Mouse (Mus musculus): ENCODE data around the gene E130308A19Rik.

Gene E130308A19Rik

DNA sequence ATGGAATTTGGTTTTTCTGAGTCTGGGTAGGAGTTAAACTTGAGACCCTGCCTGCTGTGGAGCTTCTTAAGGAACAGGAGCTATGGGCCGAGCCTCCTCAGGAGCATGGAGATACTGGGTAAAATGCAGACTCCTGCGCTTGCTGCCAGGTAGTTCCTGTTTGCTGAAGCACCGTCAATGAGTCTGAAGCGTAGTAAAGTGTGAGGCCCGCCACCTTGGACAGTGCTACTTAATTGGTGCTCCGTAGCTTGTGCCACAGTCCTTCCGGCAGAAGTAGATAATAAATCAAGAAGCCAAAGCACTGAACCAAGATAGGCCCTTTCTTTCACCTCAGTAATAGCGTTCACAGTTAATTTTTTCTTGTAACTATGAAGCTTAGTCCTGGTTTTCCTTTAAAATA lies 92.5 kb downstream of the E130308A19Rik start:
- no peaks in the 10 kb centered on the region for H3K36me3 ChIP-seq (ENCODE audit: control insufficient read depth, insufficient read depth, low read length, poor library complexity, severe bottlenecking)
- no peaks in the 10 kb centered on the region for H3K27me3 ChIP-seq (ENCODE audit: control insufficient read depth, insufficient read depth, low read length, poor library complexity, severe bottlenecking)
- DNase-seq (ENCODE audit: low read depth, low spot score) = peak; percentile 61

DNA sequence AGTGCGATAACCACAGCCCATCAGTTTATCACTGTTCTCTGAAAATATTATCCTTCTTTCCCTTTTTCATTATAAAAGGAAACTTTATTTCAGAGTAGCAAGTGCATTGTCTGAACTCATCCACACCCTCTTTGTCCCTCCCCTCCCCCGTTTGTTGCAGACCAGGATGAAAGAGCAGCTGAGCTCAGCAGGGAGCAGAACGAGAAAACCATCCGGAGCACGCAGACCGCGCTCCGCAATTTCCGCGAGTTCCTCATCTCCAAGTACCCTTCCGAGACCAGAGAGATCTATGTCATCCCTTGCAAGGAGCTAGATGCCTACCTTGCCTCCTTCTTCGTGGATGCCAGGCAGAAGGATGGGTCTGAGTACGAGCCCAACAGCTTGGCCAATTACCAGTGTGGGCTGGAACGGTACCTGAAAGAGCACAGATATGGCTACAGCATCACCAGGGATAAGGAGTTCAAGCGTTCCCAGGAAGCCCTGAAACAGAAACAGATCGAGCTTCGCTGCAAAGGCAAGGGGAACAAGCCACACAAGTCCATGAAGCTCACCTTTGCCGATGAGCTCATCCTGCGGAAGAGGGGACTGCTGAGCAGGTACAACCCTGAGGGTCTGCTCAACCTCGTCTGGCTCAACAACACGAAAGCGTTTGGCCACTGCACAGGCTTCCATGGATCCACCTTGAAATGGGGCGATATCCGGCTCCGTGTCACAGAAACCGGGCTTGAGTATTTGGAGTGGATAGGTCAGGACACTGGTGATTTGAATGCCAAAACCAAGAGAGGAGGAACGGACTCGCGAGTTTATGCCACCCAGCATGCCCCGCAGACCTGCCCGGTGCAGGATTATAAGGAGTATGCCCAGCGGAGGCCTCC lies 93.7 kb downstream of the E130308A19Rik start:
- no peaks in the 10 kb centered on the region for H3K36me3 ChIP-seq (ENCODE audit: control insufficient read depth, insufficient read depth, low read length, poor library complexity, severe bottlenecking)
- no peaks in the 10 kb centered on the region for H3K27me3 ChIP-seq (ENCODE audit: control insufficient read depth, insufficient read depth, low read length, poor library complexity, severe bottlenecking)
- DNase-seq (ENCODE audit: low read depth, low spot score) = no peak

DNA sequence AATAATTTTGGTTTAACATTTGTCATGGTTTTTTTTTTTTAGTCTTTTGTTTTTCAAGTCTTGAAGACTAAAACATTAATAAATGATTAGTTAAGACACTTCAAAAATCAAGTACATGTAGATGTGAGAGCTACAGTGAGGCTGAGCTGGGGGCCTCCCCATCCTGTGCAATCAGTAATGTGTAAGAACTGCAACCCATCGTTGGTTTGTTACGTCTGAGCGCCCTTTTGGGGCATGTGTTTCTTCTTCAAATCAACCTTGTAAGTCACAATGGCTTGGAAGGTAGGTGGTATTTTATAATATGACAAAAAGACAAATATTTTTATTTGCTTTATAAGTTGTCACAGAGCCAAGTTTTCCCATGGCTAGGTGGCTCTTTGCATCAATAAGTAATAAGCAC lies 95.8 kb downstream of the E130308A19Rik start:
- peak; percentile 57 for DNase-seq (ENCODE audit: low read depth, low spot score)
- no peaks in the 10 kb centered on the region for H3K36me3 ChIP-seq (ENCODE audit: control insufficient read depth, insufficient read depth, low read length, poor library complexity, severe bottlenecking)
- no peaks in the 10 kb centered on the region for H3K27me3 ChIP-seq (ENCODE audit: control insufficient read depth, insufficient read depth, low read length, poor library complexity, severe bottlenecking)

DNA sequence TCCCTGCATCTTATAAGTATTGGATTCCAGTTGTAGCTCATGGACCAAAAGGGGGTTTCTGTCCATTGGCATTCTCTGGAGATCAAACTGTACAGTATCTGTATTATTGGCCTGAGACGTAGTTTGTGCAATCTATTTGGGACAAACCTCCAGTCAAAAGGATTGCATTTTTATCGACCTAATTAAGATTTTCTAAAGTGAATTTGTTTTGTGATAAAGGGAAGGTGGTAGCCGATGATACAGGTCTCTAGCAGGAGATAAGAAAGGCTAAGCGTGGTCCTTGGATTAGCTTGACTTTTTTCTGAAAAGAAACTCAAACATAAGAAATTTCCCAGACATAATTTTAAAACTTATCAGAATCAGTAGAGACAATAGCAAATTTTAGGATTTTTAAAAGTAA lies 99.6 kb downstream of the E130308A19Rik start:
- no peak for DNase-seq (ENCODE audit: low read depth, low spot score)
- no peaks in the 10 kb centered on the region for H3K27me3 ChIP-seq (ENCODE audit: control insufficient read depth, insufficient read depth, low read length, poor library complexity, severe bottlenecking)
- H3K36me3 ChIP-seq (ENCODE audit: control insufficient read depth, insufficient read depth, low read length, poor library complexity, severe bottlenecking) = no peaks in the 10 kb centered on the region

DNA sequence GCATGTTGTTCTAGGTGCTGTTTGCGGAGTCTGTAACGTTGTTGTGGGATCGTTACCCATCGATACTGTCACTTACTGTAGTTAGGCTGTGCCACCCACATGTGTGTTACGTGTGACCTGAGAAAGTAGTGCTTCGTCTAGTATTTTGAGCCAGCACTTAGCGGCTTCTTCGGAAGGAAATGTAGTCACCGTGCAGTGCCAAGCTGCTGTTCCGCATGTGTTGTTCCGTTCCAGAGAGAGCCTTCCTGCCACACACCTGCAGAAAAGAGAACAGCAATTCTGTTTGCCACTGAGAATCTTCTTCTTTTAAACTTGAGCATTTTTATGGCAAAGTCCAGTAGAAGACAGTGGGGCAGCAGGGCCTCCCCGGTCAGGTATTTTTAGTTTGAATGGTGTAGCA lies 100.5 kb downstream of the E130308A19Rik start:
- peak; percentile 83 for DNase-seq (ENCODE audit: low read depth, low spot score)
- no peaks in the 10 kb centered on the region for H3K27me3 ChIP-seq (ENCODE audit: control insufficient read depth, insufficient read depth, low read length, poor library complexity, severe bottlenecking)
- H3K36me3 ChIP-seq (ENCODE audit: control insufficient read depth, insufficient read depth, low read length, poor library complexity, severe bottlenecking) = no peaks in the 10 kb centered on the region

DNA sequence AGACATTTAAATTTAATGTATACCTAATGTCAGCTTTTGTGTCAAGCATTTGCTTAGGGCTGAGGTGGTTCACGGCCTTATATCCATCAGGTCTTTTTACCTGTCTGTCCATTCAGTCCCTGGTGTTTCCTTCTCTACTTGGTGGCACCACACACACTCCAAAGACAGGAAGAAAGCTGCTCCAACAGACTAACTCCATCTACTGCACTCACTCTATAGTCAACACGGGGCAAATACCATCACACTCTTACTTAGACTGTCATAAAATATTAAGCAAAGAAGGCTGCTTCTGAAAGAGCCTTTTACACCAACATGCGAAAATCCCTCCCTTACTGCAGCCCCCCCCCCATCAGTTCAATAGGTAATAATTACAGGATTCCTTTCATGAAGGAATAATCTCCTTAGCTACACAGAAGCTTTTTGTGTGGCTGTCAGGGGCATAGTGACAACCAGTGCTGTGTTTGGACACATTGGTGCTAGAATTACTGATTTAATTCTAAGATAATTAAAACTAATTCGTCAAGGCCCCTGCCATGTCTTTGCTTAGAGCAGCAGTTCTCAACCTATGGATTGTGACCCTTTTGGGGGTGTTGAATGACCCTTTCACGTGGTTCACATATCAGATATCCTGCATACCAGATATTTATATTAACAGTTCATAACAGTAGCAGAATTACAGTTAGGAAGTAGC lies 101.3 kb downstream of the E130308A19Rik start:
- DNase-seq (ENCODE audit: low read depth, low spot score) = no peak
- H3K27me3 ChIP-seq (ENCODE audit: control insufficient read depth, insufficient read depth, low read length, poor library complexity, severe bottlenecking) = no peaks in the 10 kb centered on the region
- H3K36me3 ChIP-seq (ENCODE audit: control insufficient read depth, insufficient read depth, low read length, poor library complexity, severe bottlenecking) = no peaks in the 10 kb centered on the region

DNA sequence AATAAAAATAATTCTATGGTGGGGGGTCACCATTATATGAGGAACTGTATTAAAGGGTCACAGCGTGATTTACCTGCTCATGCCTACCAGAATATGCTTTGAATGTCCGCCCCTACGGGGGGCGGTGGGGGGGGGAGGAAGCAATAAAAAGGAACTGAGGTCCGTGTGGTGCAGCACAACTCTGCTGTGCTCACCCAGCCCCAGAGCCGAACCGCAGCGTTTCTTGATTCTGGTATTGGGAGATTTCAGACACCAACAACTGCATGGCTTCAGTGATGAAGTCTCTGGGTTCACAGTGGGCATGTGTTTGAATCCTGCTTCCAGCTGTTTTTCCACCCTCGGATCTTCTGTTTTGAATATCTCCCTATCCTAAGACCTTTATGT lies 101.9 kb downstream of the E130308A19Rik start:
- peak; percentile 70 for DNase-seq (ENCODE audit: low read depth, low spot score)
- Histone ChIP-seq H3K36me3 (ENCODE audit: control insufficient read depth, insufficient read depth, low read length, poor library complexity, severe bottlenecking) (no peaks in the 10 kb centered on the region), H3K27me3 (ENCODE audit: control insufficient read depth, insufficient read depth, low read length, poor library complexity, severe bottlenecking) (no peaks in the 10 kb centered on the region)

DNA sequence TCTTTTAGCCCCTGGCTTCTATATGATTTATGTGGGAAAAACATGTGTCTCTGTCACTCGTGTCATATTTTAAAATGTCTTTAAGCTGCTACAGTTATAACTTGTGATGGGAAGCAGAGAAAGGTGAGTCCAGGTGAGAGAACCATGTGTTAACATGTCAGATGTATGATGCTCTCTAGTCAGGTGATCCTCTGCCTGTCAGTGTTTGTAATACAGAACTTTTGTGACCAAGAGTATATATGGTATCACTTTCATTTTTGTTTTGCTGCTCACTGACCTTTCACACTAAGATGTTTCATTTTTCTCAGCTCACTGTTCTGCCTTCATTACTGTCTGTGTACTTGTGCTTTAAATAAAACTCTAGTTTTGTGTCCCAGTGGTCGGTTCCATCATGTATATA lies 102.8 kb downstream of the E130308A19Rik start:
- no peaks in the 10 kb centered on the region for H3K36me3 ChIP-seq (ENCODE audit: control insufficient read depth, insufficient read depth, low read length, poor library complexity, severe bottlenecking)
- DNase-seq (ENCODE audit: low read depth, low spot score) = peak; percentile 68
- no peaks in the 10 kb centered on the region for H3K27me3 ChIP-seq (ENCODE audit: control insufficient read depth, insufficient read depth, low read length, poor library complexity, severe bottlenecking)

DNA sequence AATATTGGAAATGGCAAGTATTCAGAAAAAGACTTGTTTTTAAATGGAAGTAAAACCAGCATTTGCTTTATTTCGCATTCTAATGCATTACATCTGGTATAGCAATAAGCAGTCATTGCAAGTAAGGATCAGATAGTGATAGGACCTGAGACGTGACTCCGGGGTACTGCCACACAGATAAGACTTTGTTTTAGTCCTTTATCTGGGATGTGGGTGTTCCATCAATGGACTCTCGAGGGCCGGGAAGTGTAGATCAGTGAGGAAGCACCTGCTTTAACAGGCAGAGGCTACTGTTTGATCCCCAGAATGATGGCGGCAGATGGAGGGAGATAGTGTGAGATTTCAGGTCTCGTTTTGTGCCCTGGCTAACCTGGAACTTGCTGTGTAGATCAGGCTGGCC lies 105.5 kb downstream of the E130308A19Rik start:
- no peak for DNase-seq (ENCODE audit: low read depth, low spot score)
- Histone ChIP-seq H3K27me3 (ENCODE audit: control insufficient read depth, insufficient read depth, low read length, poor library complexity, severe bottlenecking) (no peaks in the 10 kb centered on the region), H3K36me3 (ENCODE audit: control insufficient read depth, insufficient read depth, low read length, poor library complexity, severe bottlenecking) (no peaks in the 10 kb centered on the region)

DNA sequence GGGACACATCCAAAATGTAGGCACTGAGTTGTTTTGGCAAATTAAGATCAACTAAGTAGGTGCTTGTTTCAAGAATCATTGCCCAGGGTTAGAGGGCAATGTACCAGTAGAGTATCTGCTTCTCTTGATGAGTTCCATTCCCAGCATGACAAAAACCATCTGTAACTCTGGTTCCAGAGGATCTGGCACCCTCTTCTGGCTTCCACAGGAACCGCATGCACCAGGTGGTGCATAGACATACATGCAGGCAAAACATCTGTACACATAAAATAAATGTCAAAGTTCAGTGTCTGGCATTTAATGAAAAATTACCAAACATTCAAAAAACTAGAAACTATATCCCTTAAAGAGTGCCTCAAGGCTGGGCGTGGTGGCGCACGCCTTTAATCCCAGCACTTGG lies 113.3 kb downstream of the E130308A19Rik start:
- DNase-seq (ENCODE audit: low read depth, low spot score) = peak; percentile 46
- Histone ChIP-seq H3K36me3 (ENCODE audit: control insufficient read depth, insufficient read depth, low read length, poor library complexity, severe bottlenecking) (no peaks in the 10 kb centered on the region; the same call in 1 of the 2 replicates), H3K27me3 (ENCODE audit: control insufficient read depth, insufficient read depth, low read length, poor library complexity, severe bottlenecking) (no peaks in the 10 kb centered on the region)

DNA sequence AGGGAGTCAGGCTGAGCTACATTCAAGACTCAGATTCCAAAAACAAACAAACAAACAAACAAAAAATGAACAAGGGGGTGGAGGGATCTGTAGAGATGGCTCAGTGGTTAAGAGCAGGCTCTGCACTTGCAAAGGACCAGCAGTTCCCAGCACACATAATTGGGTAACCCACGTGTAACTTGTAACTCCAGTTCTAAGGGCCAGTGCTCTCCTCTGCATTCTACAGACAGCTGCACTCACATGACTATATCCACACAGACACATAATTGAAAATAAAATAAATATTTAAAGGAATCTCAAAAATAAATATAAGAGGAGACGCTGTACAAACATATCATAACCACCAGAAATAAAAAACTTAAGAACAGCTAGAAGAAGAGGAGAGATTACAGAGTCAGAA lies 113.9 kb downstream of the E130308A19Rik start:
- H3K27me3 ChIP-seq (ENCODE audit: control insufficient read depth, insufficient read depth, low read length, poor library complexity, severe bottlenecking) = no peaks in the 10 kb centered on the region
- no peak for DNase-seq (ENCODE audit: low read depth, low spot score)
- no peaks in the 10 kb centered on the region; the same call in 1 of the 2 replicates for H3K36me3 ChIP-seq (ENCODE audit: control insufficient read depth, insufficient read depth, low read length, poor library complexity, severe bottlenecking)

DNA sequence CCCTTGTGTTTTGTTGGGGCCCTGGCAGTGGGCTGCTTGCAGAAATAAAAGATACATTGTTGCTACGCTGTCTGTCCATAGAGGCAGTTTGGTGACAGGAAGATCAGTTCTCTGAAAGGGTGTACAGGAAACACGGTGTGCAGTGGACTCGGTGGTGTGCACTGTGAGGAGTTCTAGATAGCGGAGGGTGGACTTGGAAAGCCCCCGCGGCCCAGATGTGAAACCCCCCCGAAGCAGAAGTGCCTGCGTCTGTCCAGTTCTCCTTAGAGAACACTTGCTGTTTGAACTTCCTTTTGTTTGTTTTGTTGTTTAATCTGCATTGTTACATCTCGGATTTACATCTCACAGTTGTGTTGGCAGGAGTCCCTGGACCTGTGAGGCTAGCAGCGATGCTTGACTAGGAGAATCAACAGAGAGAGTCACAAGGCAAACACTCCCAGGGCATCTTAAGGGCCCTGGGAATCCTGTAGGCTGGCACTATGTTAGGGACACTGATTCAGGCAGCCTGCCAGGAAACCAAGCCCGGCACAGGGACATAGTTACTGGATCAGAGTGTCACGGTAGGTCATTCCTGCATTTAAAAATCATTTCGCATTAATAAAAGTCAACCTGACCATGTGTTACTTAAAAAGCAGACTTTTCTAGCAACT lies 127.6 kb downstream of the E130308A19Rik start:
- H3K27me3 ChIP-seq (ENCODE audit: control insufficient read depth, insufficient read depth, low read length, poor library complexity, severe bottlenecking) = no peaks in the 10 kb centered on the region
- DNase-seq (ENCODE audit: low read depth, low spot score) = peak; percentile 31

DNA sequence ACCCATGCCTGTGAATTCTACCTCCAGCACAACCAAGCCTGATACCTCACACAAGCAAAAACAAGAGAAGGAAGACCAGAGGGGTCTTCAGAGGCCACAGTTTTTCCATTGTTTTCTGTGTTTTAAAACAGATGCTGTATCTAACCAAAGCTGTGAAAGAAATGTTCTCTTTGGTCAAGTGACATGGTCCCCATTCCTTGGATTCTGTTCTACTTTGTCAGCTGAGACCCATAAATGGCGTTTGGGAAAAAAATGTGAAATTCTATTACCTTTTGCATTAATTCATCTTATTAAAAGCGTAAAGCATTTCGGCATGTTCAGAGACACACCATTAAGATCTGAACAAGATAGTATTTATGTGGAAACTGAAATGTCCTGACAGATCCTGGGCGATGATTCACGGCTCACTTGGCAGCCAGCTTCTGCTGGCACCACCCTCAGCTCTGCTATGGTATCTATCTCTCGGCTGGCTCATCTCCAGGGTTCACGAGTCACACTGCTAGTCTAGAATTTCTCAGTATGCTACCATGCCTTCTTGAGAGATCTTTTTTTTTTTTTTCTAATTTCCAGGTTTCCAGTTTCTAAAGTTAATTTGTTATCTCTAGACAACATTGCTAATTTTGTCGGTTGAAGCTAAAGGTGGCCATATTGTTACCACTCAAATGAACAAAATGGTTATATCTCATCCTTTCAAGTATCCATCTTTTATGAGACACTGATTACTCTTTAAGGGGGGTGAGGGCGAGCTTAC lies 130.5 kb downstream of the E130308A19Rik start:
- no peak for DNase-seq (ENCODE audit: low read depth, low spot score)
- no peaks in the 10 kb centered on the region for H3K27me3 ChIP-seq (ENCODE audit: control insufficient read depth, insufficient read depth, low read length, poor library complexity, severe bottlenecking)
- no peaks in the 10 kb centered on the region for H3K36me3 ChIP-seq (ENCODE audit: control insufficient read depth, insufficient read depth, low read length, poor library complexity, severe bottlenecking)

More for the DNA sequence above, 127.6 kb downstream of the E130308A19Rik start:
- no peaks in the 10 kb centered on the region for H3K36me3 ChIP-seq (ENCODE audit: control insufficient read depth, insufficient read depth, low read length, poor library complexity, severe bottlenecking)
